Mouse (Mus musculus): ENCODE results near the gene Birc5.
A peak's percentile ranks its signal among the peaks of the same experiment; 100 is the strongest.

Gene Birc5

DNA sequence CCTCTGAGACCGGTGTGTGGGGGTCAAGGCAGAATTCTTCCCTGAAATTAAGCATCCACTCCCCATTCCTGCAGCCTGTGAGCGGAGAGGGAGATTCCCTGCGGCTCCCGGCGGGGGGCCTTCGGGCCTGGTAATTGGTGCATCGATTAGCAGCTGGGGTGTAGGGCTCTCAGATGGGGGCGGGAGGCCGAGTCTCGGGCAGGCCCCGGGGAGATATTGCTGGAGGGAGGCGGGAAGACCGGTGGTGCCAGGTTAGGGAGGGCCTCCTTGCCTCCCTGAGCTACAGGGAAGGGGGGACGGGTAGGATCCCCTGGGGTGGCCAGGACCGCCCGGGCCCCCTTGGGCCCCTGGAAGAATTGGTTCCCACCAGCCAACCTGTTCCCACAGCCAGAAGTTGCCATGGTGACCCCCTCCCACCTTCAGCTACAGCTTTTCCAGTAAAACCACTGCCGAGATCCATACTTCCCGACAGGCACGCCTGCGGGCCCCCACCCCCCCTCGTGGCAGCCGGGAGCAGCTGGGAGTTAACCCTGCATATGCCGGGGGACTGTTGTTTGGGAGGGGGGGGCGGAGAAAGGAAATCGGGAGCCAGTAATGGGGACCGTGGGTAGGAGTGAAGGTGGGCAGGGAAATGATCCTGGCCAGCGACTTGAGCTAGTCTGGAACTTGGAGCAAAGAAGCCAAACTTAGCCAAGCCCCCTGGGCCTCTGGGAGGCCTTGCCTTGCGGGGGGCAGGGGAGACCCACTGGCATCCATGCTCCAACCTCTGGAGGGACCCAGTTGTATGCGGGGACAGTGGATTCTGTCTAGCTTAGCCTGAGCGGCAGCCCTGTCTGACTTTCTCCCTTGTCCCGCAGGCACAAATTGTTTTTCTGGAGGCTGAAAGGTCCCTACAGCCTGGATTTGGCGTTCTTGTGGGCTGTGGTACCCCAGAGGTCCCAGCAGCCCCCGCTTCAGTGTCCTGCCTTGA lies 40.1 kb downstream of the Birc5 start:
- peak overlapping the region; percentile 79 for H3K4me3 ChIP-seq (replicated peaks; ENCODE audit: low read length)
- no peaks in the 10 kb centered on the region for H3K27me3 ChIP-seq (ENCODE audit: insufficient read depth, low read length)
- H3K4me1 ChIP-seq (replicated peaks; ENCODE audit: low read depth, low read length) = peaks cover 89% of the 10 kb centered on the region
- H3K9me3 ChIP-seq (ENCODE audit: low read length) = peaks cover 25% of the 10 kb centered on the region
- H3K36me3 ChIP-seq (ENCODE audit: insufficient read depth, low read length) = 0 out of 2 replicates have a peak, but pooled peaks cover 16% of the 10 kb centered on the region
- TF ChIP-seq CTCF (conservative IDR thresholded peaks at IDR 0.05; ENCODE audit: low read length) (no peak), NANOG (IDR thresholded peaks at IDR 0.05; ENCODE audit: borderline replicate concordance, low read length) (no peak), POU5F1 (IDR thresholded peaks at IDR 0.05; ENCODE audit: borderline replicate concordance, low read length) (no peak)

DNA sequence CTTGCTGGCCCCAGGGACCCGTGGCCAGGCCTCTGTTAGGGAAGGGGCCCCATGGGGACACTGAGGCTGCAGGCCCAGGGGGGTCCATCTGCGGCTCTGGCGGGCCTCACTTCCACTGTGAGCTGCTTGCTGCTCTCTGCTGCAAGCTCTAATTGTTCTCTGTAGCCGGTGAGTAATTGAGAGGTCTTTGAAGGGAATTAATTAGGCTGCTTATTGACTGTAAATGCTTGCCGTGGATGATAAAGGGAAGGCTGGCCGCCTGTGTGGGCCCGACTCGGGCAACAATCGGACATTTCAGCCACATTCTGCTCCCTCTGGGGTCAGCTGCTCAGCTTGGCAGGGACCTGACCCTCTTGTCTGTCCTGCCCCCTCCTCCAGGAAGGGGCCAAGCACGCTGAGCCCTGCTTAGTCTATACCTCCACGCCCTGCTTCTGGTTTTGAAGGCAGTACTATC lies 40.9 kb downstream of the Birc5 start:
- Histone ChIP-seq H3K36me3 (ENCODE audit: insufficient read depth, low read length) (0 out of 2 replicates have a peak, but pooled peaks cover 16% of the 10 kb centered on the region), H3K27me3 (ENCODE audit: insufficient read depth, low read length) (no peaks in the 10 kb centered on the region), H3K4me1 (replicated peaks; ENCODE audit: low read depth, low read length) (peaks cover 89% of the 10 kb centered on the region), H3K4me3 (replicated peaks; ENCODE audit: low read length) (peak overlapping the region; percentile 79), H3K9me3 (ENCODE audit: low read length) (peaks cover 23% of the 10 kb centered on the region)
- TF ChIP-seq POU5F1 (IDR thresholded peaks at IDR 0.05; ENCODE audit: borderline replicate concordance, low read length) = no peak
- TF ChIP-seq CTCF (conservative IDR thresholded peaks at IDR 0.05; ENCODE audit: low read length) = no peak
- no peak for TF ChIP-seq NANOG (IDR thresholded peaks at IDR 0.05; ENCODE audit: borderline replicate concordance, low read length)

DNA sequence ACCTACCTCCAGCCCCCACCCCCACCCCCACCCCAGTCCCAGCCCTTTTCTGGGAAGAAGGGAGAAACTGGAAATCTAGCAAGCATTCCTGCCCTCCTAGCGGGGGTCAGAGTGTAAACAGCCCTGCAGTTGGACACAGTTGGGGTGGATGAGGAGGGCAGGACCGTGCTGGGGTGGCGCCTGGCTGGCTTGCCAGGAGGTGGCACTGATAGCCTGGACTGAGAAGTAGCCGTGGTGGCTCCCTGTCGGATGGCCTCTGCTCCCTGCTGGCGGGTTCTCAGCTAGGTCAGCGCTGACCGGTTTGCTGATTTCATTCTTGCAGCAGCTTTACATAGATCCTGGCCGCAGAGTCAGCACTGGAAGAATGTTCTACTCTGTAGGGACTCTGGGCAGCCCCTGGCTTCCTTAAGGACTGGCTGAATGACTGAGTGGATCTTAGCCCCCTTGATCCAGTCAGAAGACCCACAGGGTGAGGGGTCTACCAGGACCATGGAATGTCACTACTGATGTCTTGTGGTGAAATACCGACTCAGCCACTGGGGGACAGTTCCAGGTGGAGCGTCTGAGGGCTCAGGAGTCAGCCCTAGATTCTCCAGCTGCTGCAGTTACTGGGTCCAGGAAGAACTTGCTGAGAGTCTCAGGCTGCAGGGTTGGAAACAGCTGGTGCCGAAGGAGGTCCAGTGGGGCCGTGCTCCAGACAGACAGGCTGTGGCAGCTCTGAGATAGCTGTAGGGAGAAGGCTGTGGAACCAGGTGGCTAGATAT lies 41.6 kb downstream of the Birc5 start:
- TF ChIP-seq CTCF (conservative IDR thresholded peaks at IDR 0.05; ENCODE audit: low read length) = no peak
- TF ChIP-seq NANOG (IDR thresholded peaks at IDR 0.05; ENCODE audit: borderline replicate concordance, low read length) = no peak
- TF ChIP-seq POU5F1 (IDR thresholded peaks at IDR 0.05; ENCODE audit: borderline replicate concordance, low read length) = no peak
- Histone ChIP-seq H3K4me1 (replicated peaks; ENCODE audit: low read depth, low read length) (peaks cover 95% of the 10 kb centered on the region), H3K27me3 (ENCODE audit: insufficient read depth, low read length) (no peaks in the 10 kb centered on the region), H3K4me3 (replicated peaks; ENCODE audit: low read length) (peak overlapping the region; percentile 67), H3K36me3 (ENCODE audit: insufficient read depth, low read length) (0 out of 2 replicates have a peak, but pooled peaks cover 15% of the 10 kb centered on the region), H3K9me3 (ENCODE audit: low read length) (peaks cover 15% of the 10 kb centered on the region)

DNA sequence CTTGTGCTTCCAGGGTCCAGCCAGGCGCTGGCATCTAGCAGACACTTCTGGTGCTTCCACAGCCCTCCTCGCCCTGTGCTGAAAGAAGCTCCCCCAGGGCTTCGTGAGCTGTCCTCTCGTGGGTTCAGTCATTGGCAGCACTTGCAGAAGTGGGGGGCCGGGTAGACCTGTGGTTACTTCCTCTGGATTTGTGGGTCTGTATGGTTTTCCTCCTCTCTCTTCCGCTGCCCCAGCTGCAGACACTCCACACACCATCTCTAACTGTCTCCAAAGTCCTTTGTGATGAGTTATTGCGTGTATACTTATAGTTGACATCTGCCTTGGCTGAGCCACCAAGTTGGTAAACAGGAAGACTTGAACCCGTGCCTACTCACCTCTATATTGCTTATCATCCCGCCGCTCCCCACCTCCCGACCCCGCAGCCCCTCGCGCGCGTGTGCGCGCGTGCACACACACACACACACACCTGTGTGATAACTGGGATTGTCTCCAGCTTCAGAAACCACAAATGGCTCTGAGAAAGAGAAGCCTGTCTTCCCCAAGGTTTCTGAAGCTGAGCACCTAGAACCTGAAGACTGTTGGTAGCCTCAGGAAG lies 42.6 kb downstream of the Birc5 start:
- no peaks in the 10 kb centered on the region for H3K27me3 ChIP-seq (ENCODE audit: insufficient read depth, low read length)
- peaks cover 5% of the 10 kb centered on the region for H3K9me3 ChIP-seq (ENCODE audit: low read length)
- peak overlapping the region; percentile 67 for H3K4me3 ChIP-seq (replicated peaks; ENCODE audit: low read length)
- TF ChIP-seq POU5F1 (IDR thresholded peaks at IDR 0.05; ENCODE audit: borderline replicate concordance, low read length) (no peak), NANOG (IDR thresholded peaks at IDR 0.05; ENCODE audit: borderline replicate concordance, low read length) (no peak), CTCF (conservative IDR thresholded peaks at IDR 0.05; ENCODE audit: low read length) (no peak)
- H3K36me3 ChIP-seq (ENCODE audit: insufficient read depth, low read length) = 0 out of 2 replicates have a peak, but pooled peaks cover 5% of the 10 kb centered on the region
- H3K4me1 ChIP-seq (replicated peaks; ENCODE audit: low read depth, low read length) = peaks cover 92% of the 10 kb centered on the region

DNA sequence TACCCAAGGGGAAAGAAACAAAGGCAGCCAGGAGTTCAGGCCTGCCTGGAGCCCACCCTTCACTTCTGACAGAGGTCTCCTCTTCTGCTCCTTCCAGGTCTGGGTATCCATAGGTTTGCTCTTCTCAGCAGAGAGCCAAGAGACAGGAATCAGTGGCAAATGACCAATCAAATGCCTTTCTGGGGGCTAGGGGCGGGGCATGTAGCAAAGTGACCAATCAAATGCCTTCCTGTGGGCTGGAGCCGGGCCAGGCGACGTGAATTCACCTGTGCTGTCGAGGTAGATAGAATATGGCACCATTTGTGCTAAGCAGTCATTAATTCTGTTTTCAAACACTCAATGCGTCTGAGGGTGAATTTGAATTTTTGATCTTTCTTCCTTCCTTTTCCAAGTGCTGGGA lies 43.1 kb downstream of the Birc5 start:
- Histone ChIP-seq H3K9me3 (ENCODE audit: low read length) (no peaks in the 10 kb centered on the region), H3K27me3 (ENCODE audit: insufficient read depth, low read length) (no peaks in the 10 kb centered on the region), H3K4me3 (replicated peaks; ENCODE audit: low read length) (peak overlapping the region; percentile 67), H3K4me1 (replicated peaks; ENCODE audit: low read depth, low read length) (peaks cover 89% of the 10 kb centered on the region), H3K36me3 (ENCODE audit: insufficient read depth, low read length) (no peaks in the 10 kb centered on the region)
- no peak for TF ChIP-seq NANOG (IDR thresholded peaks at IDR 0.05; ENCODE audit: borderline replicate concordance, low read length)

DNA sequence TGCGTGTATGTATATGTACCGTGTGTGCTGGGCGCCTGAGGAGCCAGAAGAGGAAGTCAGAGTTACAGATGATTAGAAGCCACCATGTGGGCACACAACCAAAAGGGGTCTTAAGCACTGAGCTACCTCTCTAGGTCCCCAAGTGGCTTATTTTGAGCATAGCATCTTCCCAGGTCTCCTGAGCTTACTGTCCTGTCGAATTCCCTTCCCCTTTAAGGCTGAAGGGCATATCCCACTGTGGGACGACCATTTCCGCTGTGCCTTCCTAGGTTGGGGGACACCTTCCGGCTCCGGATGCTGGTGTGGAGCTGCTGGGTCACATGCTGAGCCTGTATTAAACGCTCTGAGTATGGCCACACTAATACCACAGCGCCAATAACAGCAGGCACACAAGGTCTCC lies 45.6 kb downstream of the Birc5 start:
- TF ChIP-seq NANOG (IDR thresholded peaks at IDR 0.05; ENCODE audit: borderline replicate concordance, low read length) (no peak), CTCF (conservative IDR thresholded peaks at IDR 0.05; ENCODE audit: low read length) (peak; percentile 23)
- Histone ChIP-seq H3K27me3 (ENCODE audit: insufficient read depth, low read length) (no peaks in the 10 kb centered on the region), H3K4me1 (replicated peaks; ENCODE audit: low read depth, low read length) (peaks cover 68% of the 10 kb centered on the region), H3K36me3 (ENCODE audit: insufficient read depth, low read length) (no peaks in the 10 kb centered on the region), H3K4me3 (replicated peaks; ENCODE audit: low read length) (peak overlapping the region; percentile 37), H3K9me3 (ENCODE audit: low read length) (no peaks in the 10 kb centered on the region)

DNA sequence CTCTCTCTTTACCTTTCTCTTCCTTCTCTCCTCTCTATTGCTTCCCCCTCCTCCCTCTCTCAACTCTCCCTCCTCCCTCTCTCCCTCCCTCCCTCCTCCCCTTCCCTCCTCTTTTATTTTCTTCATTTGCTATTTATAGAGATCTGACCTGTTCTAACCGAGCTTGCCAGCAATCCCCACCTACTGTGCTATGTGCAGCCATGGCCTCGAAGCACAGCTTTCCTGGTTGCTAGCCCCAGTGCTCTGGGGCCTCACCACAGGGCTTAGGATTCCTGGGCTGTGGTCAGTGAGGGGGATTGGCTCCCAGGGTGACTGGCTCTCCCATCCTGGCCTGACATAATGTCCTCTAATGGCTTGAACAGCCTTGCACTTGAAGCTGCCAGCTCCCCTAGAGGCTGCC lies 47.5 kb downstream of the Birc5 start:
- H3K4me3 ChIP-seq (replicated peaks; ENCODE audit: low read length) = no peak overlapping the region
- H3K36me3 ChIP-seq (ENCODE audit: insufficient read depth, low read length) = no peaks in the 10 kb centered on the region
- no peaks in the 10 kb centered on the region for H3K27me3 ChIP-seq (ENCODE audit: insufficient read depth, low read length)
- TF ChIP-seq POU5F1 (IDR thresholded peaks at IDR 0.05; ENCODE audit: borderline replicate concordance, low read length) = no peak
- TF ChIP-seq NANOG (IDR thresholded peaks at IDR 0.05; ENCODE audit: borderline replicate concordance, low read length) = no peak
- no peak for TF ChIP-seq CTCF (conservative IDR thresholded peaks at IDR 0.05; ENCODE audit: low read length)
- no peaks in the 10 kb centered on the region for H3K9me3 ChIP-seq (ENCODE audit: low read length)
- H3K4me1 ChIP-seq (replicated peaks; ENCODE audit: low read depth, low read length) = peaks cover 57% of the 10 kb centered on the region

DNA sequence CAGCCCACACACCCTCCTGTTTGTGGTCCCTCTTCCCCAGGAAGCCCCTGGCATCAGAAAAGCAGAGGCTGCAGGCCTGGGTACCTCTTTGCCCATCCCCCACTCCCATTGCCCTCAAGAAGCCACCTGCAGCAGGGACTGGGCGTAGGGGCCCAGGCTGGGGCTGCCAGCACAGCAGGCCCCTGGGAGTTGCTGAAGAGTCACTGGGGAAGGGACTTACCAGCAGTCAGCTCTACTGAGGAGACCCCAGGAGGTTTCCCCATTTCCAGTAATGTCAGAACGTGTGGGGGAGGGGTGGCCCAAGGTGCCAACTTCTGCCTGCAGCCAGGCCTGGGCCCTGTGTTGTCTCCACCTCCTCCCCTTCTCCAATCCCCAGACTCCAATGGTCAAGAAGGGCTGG lies 53.2 kb downstream of the Birc5 start:
- Histone ChIP-seq H3K27me3 (ENCODE audit: insufficient read depth, low read length) (no peaks in the 10 kb centered on the region), H3K4me3 (replicated peaks; ENCODE audit: low read length) (peak overlapping the region; percentile 41), H3K36me3 (ENCODE audit: insufficient read depth, low read length) (no peaks in the 10 kb centered on the region), H3K9me3 (ENCODE audit: low read length) (no peaks in the 10 kb centered on the region), H3K4me1 (replicated peaks; ENCODE audit: low read depth, low read length) (peaks cover 62% of the 10 kb centered on the region)
- TF ChIP-seq CTCF (conservative IDR thresholded peaks at IDR 0.05; ENCODE audit: low read length) = no peak
- TF ChIP-seq NANOG (IDR thresholded peaks at IDR 0.05; ENCODE audit: borderline replicate concordance, low read length) = no peak
- TF ChIP-seq POU5F1 (IDR thresholded peaks at IDR 0.05; ENCODE audit: borderline replicate concordance, low read length) = no peak
